Mouse (Mus musculus): ENCODE results near the gene Astn2.

Gene Astn2

DNA sequence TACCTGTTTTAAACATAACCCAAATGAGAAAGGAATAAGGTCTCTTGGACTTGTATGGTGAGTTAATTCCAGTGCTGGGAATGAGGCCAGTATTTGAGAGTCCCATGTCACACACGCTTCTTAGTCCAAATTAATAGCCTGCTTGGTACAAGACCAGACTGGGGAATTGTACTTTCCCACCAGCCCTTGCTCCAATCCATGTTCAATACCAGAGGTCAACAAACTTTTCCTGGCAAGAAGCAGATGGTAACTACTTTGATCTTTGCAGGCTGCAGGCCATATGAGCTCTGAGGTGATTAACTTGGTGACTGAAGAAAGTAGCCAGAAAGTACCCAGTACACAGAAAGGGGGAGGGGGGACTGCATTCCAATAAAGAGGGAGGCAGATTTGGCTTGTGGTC, 91.7 kb downstream of the Astn2 start:
- no peak for DNase-seq (ENCODE audit: low spot score in 2 of 2)

DNA sequence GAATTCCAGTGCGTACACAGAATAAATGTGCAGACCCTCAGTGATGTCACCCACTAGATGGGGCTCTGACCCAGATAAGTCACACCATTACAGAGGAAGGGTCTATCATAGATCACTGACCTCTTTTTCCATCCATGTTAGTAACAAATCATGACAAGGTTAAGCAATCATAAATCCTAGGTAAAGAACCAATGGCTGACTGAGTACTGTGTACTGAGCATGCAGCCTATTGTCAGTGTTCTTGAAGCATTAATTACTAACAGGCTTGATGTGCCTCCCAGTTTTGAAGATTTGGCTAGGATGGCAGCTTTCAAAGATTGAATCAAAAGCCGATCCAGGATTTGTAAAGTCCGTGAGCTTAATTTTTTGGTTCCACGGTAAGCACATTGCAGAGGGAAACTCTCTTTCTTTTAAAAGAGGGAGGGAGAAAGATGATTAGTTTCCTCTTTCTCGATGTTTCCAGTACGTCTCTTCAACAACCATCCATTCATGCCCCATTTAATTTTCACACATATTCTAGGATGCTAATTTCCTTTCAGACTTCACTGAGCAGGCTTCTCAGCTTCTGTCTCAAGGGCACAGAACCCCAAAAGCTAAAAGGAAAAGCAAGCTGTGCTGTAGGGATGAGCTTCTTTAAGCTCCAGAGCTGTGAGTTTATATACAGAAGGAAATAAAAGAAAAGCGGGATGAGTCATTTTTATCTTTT, 93.9 kb downstream of the Astn2 start:
- no peak for DNase-seq (ENCODE audit: low spot score in 2 of 2)

DNA sequence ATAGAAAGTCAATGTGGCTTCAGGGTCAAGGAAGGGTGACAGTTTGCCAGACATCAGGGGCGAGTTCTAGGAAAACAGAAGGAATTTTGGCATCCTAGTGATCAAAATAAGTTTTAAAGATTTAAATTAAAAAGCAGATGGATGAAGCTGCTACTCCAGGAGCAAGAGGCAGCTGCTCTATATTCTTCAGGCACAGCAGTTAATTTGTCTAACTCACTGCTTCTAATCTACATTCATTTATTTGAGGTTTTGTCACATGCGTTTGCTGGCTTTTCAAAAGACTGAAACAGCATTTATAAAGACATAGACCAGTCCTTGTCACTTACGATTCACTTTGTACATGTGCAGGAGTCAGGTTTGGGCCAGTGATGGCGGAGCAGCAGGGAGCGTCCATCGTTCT, 98.0 kb downstream of the Astn2 start:
- DNase-seq (ENCODE audit: low spot score in 2 of 2), result no peak

DNA sequence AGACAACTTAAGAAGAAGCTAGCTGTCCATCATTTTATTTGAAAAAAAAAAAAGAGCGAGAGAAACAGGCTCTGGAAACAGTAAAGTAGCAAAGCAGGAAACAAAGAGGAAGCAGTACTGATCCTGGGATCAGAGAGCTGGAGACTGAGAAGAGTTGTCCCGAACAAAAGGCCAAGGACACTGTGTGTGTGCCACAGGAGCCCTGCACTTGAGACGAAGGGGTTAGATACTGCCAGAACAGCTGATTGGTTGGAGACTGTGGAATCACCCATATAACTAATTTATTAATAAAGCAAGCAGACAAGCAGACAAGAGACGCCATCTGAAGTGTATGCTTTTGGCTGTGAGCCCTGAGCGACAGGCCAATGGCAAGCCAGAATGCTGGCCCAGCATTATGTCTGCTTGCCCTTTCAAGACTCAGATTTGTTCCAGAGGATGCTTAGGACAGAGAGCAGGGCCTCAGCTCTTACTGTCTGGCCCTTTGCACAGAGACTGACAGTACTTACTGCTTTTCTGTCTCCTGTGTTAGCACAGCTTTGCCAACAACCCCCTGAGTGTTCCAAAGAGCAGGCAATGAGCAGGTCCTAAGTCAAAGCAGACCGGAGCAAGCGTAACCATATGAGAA, 101.6 kb downstream of the Astn2 start:
- no peak for DNase-seq (ENCODE audit: low spot score in 2 of 2)

DNA sequence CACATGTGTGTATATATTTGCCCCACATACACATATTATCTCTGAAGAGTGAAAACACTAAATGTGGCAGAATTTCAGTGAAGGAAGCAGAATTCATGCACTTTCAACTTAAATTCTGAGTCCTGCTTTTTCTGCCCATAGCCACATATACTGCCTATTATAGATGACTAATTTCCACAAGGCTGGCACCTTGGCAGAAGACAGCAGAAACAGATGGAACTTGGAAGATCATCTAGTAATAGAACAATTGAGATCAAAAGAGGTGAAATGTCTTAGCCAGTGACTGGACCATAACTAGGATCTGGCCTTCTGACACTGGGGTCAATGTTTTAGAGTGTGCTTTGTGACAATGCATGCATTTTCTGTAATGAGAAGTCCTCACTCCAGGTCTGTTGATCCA, 119.4 kb downstream of the Astn2 start:
- DNase-seq (ENCODE audit: low spot score in 2 of 2), result no peak

DNA sequence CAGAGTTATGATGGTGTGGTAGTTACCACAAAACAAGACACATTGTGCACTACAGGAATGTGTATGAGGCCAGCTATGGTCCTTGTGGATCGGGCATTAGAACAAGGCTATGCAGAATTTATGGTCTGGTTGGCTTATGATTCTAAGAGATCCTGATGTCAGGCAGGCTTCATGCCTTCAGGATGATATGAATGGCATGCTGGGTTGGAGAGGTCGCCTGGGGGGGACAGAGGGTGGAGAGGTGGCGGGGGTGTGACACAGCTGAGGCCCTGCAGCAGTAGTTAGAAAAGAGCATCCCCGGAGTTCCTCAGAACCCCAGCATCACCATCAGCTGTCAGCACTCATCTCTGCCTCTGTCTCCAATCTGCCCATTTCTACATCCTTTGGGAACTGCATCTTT, 128.3 kb downstream of the Astn2 start:
- DNase-seq (ENCODE audit: low spot score in 2 of 2), result no peak

DNA sequence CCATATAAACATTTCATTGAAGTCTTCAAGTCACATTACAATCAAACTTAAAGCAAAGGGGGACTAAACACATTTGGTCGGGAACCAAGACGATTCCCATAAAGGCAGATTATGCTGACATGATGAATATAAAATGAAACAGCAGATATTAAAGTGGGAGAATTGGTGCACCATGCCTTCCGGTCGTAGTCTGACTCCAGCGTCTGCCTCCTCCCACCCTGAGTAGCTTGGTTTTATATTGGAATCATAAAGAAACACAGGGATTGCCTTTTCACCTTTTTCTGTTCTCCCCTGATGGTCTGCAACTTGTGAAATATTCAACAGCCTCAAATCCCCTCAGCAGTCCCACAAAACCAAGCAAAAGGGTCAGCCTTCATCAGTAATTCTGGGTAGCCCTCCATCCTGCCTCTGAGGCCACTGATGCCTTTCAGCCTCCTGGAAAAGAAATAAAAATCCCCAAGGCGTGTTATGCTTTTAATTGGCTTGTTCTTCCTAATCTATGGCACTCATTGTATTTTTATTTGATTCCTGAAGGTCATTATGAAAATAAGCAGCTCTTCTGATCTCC, 132.8 kb downstream of the Astn2 start:
- no peak for DNase-seq (ENCODE audit: low spot score in 2 of 2)

DNA sequence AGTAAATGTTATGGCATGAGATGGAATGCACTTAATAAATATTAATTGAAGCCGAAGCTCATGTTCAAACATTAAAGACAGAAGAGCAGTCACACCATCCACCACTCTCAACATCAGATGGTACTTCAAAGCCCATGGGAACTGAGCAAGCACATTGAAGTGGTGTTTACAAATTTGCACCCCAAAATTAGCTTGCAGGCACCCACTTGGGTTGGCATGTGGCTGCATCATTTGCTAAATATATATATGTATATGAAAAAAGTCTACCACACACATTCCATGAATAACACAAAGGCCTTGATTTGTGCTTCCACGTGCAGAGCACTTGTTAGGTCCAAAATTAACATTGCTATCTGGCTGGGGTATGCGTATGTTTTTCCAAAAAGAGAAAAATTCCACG, 140.4 kb downstream of the Astn2 start:
- no peak for DNase-seq (ENCODE audit: low spot score in 2 of 2)

DNA sequence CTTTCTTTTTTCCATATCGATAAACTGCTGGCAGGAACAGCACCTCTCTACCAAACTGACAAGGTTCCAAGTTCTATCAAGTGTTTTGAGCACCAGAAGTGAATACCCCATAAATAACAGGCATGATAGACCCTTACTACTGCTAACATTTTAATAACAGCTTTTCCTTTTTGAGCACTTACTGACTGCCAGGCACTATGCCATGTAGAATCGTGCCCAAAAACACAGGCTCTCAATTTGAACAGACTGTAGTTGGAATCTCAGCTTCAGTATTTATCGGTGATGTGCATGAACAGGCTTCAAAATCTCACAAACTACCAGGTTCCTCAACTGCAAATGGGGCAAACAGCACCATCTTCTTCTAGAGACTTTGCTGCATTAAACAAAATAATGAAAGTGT, 143.1 kb downstream of the Astn2 start:
- no peak for DNase-seq (ENCODE audit: low spot score in 2 of 2)

DNA sequence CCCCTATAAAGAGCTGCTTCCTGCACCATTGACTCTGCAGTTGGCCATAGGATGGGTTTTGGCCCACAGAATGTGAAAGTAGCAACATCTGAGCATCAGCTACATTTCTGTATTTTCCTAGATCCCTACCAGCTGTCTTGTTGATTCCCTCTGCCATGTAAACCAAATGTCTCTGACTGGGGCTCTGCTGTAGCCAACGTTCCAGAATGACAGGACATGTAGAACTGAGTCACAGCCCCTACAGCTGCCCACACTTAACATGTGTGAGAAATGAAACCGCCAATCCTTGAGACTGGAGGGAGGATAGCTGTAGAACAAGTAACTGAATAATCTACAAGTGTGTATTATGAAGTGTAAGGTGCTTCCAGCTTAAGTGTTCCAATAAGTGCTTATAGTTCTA, 145.5 kb downstream of the Astn2 start:
- DNase-seq (ENCODE audit: low spot score in 2 of 2), result no peak

DNA sequence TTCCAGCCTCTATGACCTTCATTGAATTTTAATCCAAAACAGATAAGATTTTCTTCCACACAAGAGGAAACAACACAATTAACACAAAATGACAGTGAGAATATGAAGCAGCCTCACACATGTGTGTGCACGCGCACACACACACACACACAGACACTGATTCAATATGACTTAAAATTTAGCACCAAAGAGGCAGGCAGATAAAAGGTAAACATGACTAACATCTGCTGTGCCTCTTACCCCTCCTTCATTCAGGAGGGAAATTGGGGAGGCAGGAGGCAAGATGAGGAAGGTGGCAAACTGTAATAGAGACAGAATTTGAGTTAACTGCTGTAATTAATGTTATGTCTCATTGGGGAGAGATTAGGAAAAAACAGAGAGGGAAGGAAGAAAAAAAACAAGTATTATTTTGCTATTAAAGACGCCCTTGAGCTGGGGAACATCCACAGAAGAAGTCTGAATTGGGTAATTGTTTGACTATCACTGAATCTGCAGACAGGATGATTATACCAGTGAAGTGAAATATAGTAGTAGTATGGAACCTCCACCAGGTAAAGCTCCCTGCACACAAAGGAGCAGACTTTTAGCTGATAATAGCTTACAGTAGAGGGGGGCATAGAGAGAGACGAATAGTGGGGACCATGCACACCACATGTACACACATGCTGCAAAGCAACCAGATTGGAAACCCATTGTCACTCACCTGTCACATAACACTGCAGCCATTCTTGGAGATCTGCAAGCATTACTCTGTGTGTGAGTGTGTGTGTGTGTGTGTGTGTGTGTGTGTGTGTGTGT, 149.5 kb downstream of the Astn2 start:
- no peak for DNase-seq (ENCODE audit: low spot score in 2 of 2)

DNA sequence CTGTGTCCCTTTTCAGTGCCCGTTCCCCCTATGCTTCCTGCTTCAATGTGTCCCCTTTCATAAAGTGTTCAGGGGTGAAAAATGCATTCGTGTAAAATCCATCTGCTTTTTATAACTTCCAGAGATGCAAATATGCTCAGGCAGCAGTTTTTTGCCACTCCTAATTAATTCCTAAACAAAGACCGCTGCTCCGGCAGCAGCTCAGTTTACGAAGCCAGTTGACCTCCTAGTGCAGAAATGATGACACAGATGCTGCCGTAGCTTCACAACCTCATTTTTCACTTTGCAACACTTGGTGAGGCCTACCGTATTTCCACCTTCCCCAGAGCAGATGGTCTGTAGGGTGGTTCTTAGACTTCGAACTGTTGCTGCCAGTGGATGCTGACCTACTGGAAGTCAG, 155.9 kb downstream of the Astn2 start:
- DNase-seq (ENCODE audit: low spot score in 2 of 2), result no peak

DNA sequence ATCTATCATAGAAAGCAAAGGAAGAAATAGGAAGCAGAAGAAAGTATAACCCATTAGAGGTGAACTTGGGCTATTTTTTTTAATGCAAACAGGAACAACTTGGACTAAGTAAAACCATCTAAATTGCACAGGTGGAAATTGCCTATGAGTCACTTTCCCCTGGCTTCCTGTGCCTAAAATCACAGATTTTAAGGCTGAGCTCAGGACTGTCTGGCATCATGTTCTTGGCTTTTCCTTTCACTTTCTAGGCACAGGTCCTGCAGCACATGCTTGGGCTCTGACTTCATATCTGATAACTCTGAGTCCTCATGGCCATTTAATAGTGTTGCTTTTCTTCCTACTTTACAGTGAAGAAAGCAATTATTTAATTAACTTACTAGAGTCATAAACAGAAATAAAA, 161.7 kb downstream of the Astn2 start:
- no peak for DNase-seq (ENCODE audit: low spot score in 2 of 2)

DNA sequence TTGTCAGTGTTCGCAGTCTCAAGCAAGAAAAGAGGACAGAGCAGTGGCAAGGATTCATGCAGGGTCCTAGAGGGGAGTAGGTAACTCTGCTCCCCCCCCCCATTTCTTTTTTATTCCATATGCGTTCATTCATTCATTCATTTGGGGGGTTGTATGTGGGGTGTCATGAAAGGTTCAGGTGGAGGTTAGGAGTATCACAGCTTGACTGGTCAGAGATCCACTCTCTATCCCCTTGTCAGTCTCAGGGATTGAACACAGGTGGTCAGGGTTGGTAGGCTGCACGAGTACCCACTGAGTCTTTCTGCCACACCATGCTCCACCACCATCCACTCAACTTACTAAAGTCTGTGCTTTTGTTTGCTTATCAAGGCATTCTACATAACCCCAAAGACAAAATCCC, 171.6 kb downstream of the Astn2 start:
- DNase-seq (ENCODE audit: low spot score in 2 of 2), result no peak

DNA sequence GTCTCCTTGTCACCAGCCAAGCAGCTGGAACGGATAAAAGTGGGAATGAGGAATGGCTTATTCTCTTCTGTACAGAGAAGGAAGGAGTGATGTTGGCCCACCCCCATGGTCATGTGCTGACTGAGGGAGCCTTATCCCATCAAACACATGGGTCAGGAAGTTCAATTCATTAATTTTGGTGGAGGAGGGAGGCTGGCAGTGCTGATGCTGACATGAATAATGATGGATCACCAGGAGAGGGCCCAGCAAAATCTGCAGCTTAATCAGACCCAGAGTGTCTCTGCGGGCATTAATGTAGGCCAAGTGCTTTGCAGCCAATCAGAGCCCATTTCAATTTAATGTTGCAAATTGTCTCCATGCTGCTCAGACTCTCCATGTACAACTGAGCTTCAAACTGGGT, 172.1 kb downstream of the Astn2 start:
- no peak for DNase-seq (ENCODE audit: low spot score in 2 of 2)

DNA sequence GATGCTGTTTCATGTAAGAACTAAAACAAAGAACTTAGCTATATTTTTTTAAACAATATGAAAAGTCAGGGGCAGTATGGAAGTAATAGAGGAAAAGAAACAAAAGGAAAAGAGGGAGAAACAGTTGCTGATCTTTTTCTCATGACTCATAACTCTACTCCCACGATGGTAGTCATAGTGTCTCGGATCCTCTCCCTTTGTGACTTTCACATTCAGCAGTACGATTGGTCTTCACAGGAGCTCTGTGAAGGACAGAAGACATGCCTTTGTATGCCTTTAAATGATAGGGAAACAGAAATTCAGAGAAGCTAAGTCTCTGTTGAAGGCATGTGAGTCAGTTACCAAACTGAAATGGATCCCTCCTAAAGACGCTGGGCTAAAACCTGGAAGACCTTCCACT, 173.7 kb downstream of the Astn2 start:
- no peak for DNase-seq (ENCODE audit: low spot score in 2 of 2)

DNA sequence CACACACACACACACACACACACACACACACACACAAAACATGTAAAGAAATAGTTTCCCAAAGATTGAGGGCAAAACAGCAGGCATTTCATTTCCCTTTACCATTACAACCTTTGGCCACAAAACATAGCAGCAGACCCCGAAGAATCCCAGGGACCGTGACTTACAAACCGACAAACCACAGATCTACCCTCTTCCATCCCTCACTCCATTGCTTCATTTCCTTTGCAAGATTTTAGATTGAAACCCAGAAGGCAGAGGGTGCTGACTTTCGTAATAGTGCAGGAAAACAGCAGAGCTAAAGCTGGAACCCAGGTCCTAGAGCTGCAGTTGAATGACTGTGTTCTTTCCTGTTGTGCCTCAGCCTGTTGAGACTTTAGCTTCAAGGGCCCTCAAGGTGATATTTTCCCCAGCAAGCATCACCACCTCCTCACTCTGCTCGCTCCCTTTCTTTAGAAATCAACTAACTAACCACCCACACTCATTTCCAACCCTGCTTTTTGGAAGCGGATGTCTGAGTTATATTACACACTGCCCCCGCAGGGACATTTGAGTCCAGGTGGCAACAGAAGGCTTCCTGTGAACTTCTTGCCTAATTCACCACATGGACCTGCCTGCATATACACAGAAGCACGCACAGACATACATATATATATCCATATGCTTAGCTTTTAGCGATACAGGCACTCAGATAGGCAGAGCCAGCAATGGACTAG, 181.7 kb downstream of the Astn2 start:
- no peak for DNase-seq (ENCODE audit: low spot score in 2 of 2)

DNA sequence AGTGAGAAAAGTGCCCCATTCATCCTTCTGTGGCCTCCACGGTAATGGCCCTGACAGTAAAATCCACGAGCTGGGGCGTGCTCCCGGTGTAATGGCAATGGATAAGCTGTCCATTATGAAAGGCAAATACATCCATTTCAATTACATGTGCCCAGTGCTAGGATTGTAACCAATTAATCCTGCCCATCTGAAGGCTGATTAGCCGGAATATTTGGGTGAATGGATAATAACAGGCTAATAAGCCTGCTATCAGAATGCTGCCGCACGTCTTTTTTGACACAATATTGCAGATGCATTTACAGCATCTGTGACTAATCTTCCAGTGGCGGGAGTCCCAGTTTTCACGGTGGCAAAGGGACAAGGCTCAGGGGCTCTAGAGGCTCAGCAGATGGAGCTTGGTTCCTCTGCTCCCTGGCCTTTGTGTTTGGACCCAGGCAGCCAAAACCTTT, 189.2 kb downstream of the Astn2 start:
- DNase-seq (ENCODE audit: low spot score in 2 of 2), result no peak

DNA sequence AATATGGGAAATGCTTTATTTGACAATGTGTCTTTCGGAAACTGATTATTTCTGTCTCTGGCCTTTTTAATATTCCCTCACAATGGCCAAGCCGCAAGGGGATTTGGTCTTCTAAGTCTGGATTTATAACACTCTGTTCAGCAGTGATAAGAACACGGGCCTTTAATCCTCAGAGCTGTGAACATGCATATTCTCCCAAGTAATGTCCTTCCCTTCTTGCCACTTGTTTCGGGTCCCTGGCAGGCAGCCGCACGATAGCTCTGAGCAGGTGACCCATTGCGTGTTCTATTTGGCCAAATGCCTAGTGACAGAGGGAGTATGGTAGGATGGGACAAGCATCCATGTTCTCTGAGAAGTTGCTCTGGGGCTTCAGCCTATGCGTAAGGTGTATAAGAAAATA, 214.8 kb downstream of the Astn2 start:
- DNase-seq (ENCODE audit: low spot score in 2 of 2), result no peak

DNA sequence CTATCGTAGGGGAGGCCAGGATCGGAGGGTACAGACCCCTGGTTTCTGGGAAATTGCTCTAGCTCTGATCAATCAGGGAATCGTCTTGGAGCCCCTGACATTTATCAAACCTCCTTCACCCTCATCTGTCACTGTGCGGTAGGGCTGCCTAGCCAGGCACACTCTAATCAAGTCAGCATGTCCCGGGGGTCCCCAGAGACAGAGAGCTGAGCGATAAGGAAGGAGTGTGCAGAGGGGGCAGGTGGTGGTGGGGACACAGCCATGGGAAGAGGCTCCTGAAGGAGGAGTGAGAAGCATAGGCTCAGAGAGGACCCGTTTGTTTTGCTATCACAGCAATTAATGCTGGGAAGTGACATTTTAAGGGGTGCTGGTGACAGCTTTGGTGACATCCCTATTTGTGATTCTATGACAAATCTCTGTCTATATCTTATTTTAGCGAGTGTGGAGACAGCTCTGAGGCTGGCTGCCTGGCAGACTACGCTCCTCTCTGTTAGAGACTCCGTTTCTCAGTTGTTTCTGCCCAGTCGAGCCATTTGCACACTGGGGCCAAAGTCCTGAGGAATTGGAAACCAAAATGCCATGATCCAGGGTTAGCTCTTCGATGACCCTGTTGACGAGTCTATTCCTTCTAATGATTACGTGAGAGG, 228.4 kb downstream of the Astn2 start:
- no peak for DNase-seq (ENCODE audit: low spot score in 2 of 2)

DNA sequence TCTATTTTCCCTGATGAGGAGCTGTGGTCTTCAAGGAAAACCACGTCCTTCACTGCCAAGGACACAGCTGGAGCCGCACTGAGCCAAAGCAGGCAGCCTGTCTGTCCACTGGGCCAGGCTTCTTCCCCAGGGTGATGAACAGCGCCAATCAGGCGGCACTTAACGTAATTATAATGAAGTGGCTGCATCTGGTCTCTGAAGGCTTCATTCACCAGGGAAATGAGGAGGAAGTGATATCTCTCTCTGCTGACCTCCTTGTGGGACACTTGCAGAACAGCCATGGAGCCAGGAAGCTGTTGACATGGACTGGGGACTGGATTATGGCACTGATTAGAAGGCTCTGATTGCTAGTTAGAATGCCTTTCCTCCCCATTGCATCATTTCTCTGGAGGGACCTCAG, 232.8 kb downstream of the Astn2 start:
- no peak for DNase-seq (ENCODE audit: low spot score in 2 of 2)

DNA sequence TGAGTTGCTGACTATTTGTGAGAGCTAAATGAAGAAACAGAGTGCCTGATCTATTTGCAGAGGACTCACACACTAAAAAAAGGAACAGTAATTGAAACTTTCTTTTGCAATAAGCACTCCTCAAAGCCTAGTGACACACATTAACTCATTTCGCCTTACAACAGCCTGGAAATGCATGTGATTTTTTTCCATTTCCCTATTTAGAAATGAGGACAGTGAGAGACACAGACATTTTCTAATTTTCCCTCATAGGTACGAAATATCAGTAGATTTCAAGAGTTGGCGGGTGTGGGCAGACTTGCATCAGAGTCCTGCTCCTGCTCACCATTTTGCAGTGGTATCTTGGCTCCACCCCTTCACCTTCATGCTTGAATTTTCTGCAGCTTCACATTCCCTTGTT, 233.6 kb downstream of the Astn2 start:
- DNase-seq (ENCODE audit: low spot score in 2 of 2), result no peak
